Mouse (Mus musculus) MEL-GATA-1-ER (cell line): ENCODE measurements at regions not wholly inside any gene's neighbourhood (a gene's known extent, or its start where the extent isn't known, plus 50 kb on each side); places are given as distances from the start of the nearest gene placed in this dataset.

Experiments
- DNase-seq: peaks from one replicate; pipeline ENCODE4 v3.0.0-alpha.2; 2012; ENCODE audit warnings: low read depth; ENCODE audit errors: extremely low read depth

- no peak for DNase-seq
These were observed 160.2 kb upstream of the Spdye4c start for GRCm38 (mm10) chr2:128430776-128431291.

- no peak for DNase-seq
These were observed 159.3 kb upstream of the Spdye4c start for GRCm38 (mm10) chr2:128431751-128432150.

- DNase-seq: no peak
These were observed 158.3 kb upstream of the Spdye4c start for GRCm38 (mm10) chr2:128432741-128433140.

- no peak for DNase-seq
These were observed 157.4 kb upstream of the Spdye4c start for GRCm38 (mm10) chr2:128433553-128434081.

GRCm38 (mm10) chr2:128434200-128434977 lies 156.6 kb upstream of the Spdye4c start:
- DNase-seq: no peak

- DNase-seq: no peak
These were observed 154.6 kb upstream of the Spdye4c start for GRCm38 (mm10) chr2:128436378-128436777.

- no peak for DNase-seq
These were observed 153.3 kb upstream of the Spdye4c start for GRCm38 (mm10) chr2:128437698-128438097.

- no peak for DNase-seq
These were observed 152.7 kb upstream of the Spdye4c start for GRCm38 (mm10) chr2:128438161-128438822.

- DNase-seq: no peak
These were observed 152.1 kb upstream of the Spdye4c start for GRCm38 (mm10) chr2:128438897-128439296.

- no peak for DNase-seq
These were observed 146.4 kb upstream of the Spdye4c start for GRCm38 (mm10) chr2:128444599-128445011.

GRCm38 (mm10) chr2:128445443-128445842 lies 145.6 kb upstream of the Spdye4c start:
- no peak for DNase-seq

GRCm38 (mm10) chr2:128449294-128449693 lies 141.7 kb upstream of the Spdye4c start:
- DNase-seq: no peak

GRCm38 (mm10) chr2:128450045-128450444 lies 141.0 kb upstream of the Spdye4c start:
- no peak for DNase-seq

GRCm38 (mm10) chr2:128451554-128452239 lies 139.3 kb upstream of the Spdye4c start:
- no peak for DNase-seq

- DNase-seq: no peak
These were observed 138.4 kb upstream of the Spdye4c start for GRCm38 (mm10) chr2:128452582-128452981.

- no peak for DNase-seq
These were observed 136.5 kb upstream of the Spdye4c start for GRCm38 (mm10) chr2:128454509-128454908.

GRCm38 (mm10) chr2:128457591-128458209 lies 133.3 kb upstream of the Spdye4c start:
- DNase-seq: no peak

GRCm38 (mm10) chr2:128465214-128465984 lies 125.6 kb upstream of the Spdye4c start:
- no peak for DNase-seq

- DNase-seq: no peak
These were observed 123.3 kb upstream of the Spdye4c start for GRCm38 (mm10) chr2:128467490-128468245.

- no peak for DNase-seq
These were observed 122.7 kb upstream of the Spdye4c start for GRCm38 (mm10) chr2:128468323-128468722.
